Mouse (Mus musculus): ENCODE data around the gene Ppp1r8. TPM values are rescaled to one million over a fixed set of nuclear protein-coding genes. Genes with fewer than 3 reads are reported as not detected.
"Not testable (repeated sequence)": the region's sequence is repeated elsewhere in the genome, so short reads cannot be mapped to it uniquely, and the experiment has no call there.

Ppp1r8 gene
- polyA plus RNA-seq, 1 experiment from 2014 or later: 42.9 TPM

GRCm38 (mm10) chr4:132802171-132802637, 40.8 kb downstream of the Ppp1r8 start:
- Histone ChIP-seq H3K4me1 (ENCODE audit: control insufficient read depth, insufficient read depth, low read length) (peaks cover 3% of the 10 kb centered on the region), H3K9me3 (replicated peaks; ENCODE audit: control insufficient read depth, low read length) (no peaks in the 10 kb centered on the region), H3K9ac (ENCODE audit: low read length) (peak overlapping the region; percentile 43; the same call in 1 of the 2 replicates), H3K27ac (ENCODE audit: low read length) (peak overlapping the region; percentile 78), H3K27me3 (ENCODE audit: control insufficient read depth, insufficient read depth, low read length) (no peaks in the 10 kb centered on the region), H3K36me3 (ENCODE audit: control insufficient read depth, insufficient read depth) (no peaks in the 10 kb centered on the region), H3K4me2 (ENCODE audit: low read depth, low read length) (peak overlapping the region; percentile 48), H3K4me3 (ENCODE audit: low read length) (no peak overlapping the region)
- ATAC-seq (replicated peaks; ENCODE audit: extremely low read depth, insufficient read depth, low FRiP score): no peak
- 59% methylated on average over 16 of the region's 16 CpGs for WGBS

- no peaks in the 10 kb centered on the region for H3K36me3 ChIP-seq (ENCODE audit: control insufficient read depth, insufficient read depth)
- 80% methylated on average over 18 of the region's 18 CpGs for WGBS
- no peaks in the 10 kb centered on the region for H3K27me3 ChIP-seq (ENCODE audit: control insufficient read depth, insufficient read depth, low read length)
- H3K9ac ChIP-seq (ENCODE audit: low read length): no peak overlapping the region; the same call in 1 of the 2 replicates
- ATAC-seq (replicated peaks; ENCODE audit: extremely low read depth, insufficient read depth, low FRiP score): no peak
- H3K4me3 ChIP-seq (ENCODE audit: low read length): no peak overlapping the region
- peaks cover 3% of the 10 kb centered on the region for H3K4me1 ChIP-seq (ENCODE audit: control insufficient read depth, insufficient read depth, low read length)
- no peaks in the 10 kb centered on the region for H3K9me3 ChIP-seq (replicated peaks; ENCODE audit: control insufficient read depth, low read length)
- peak overlapping the region; percentile 48 for H3K4me2 ChIP-seq (ENCODE audit: low read depth, low read length)
- H3K27ac ChIP-seq (ENCODE audit: low read length): peak overlapping the region; percentile 78
Observed at GRCm38 (mm10) chr4:132801176-132802077, 41.5 kb downstream of the Ppp1r8 start.

- 80% methylated on average over 4 of the region's 4 CpGs for WGBS
- no peak for ATAC-seq (replicated peaks; ENCODE audit: extremely low read depth, insufficient read depth, low FRiP score)
- Histone ChIP-seq H3K27me3 (ENCODE audit: control insufficient read depth, insufficient read depth, low read length) (peaks cover 2% of the 10 kb centered on the region), H3K4me2 (ENCODE audit: low read depth, low read length) (no peak overlapping the region), H3K9me3 (replicated peaks; ENCODE audit: control insufficient read depth, low read length) (no peaks in the 10 kb centered on the region), H3K27ac (ENCODE audit: low read length) (no peak overlapping the region), H3K4me3 (ENCODE audit: low read length) (no peak overlapping the region), H3K4me1 (ENCODE audit: control insufficient read depth, insufficient read depth, low read length) (no peaks in the 10 kb centered on the region; the same call in 1 of the 2 replicates), H3K36me3 (ENCODE audit: control insufficient read depth, insufficient read depth) (no peaks in the 10 kb centered on the region), H3K9ac (ENCODE audit: low read length) (no peak overlapping the region)
Observed at GRCm38 (mm10) chr4:132799845-132800244, 43.1 kb downstream of the Ppp1r8 start.

- H3K27ac ChIP-seq (ENCODE audit: low read length); H3K9me3 ChIP-seq (replicated peaks; ENCODE audit: control insufficient read depth, low read length): not testable (repeated sequence)
- WGBS: 82% methylated on average over 3 of the region's 3 CpGs
Observed at GRCm38 (mm10) chr4:132798666-132799065, 44.3 kb downstream of the Ppp1r8 start.

GRCm38 (mm10) chr4:132798028-132798427, 44.9 kb downstream of the Ppp1r8 start:
- no peak for ATAC-seq (replicated peaks; ENCODE audit: extremely low read depth, insufficient read depth, low FRiP score)
- H3K36me3 ChIP-seq (ENCODE audit: control insufficient read depth, insufficient read depth): no peaks in the 10 kb centered on the region
- H3K4me3 ChIP-seq (ENCODE audit: low read length): no peak overlapping the region
- H3K9me3 ChIP-seq (replicated peaks; ENCODE audit: control insufficient read depth, low read length): no peaks in the 10 kb centered on the region
- H3K4me1 ChIP-seq (ENCODE audit: control insufficient read depth, insufficient read depth, low read length): no peaks in the 10 kb centered on the region; the same call in 1 of the 2 replicates
- peaks cover 6% of the 10 kb centered on the region for H3K27me3 ChIP-seq (ENCODE audit: control insufficient read depth, insufficient read depth, low read length)
- no peak overlapping the region for H3K27ac ChIP-seq (ENCODE audit: low read length)
- no peak overlapping the region for H3K9ac ChIP-seq (ENCODE audit: low read length)
- H3K4me2 ChIP-seq (ENCODE audit: low read depth, low read length): no peak overlapping the region
- WGBS: 63% methylated on average over 4 of the region's 4 CpGs

More at GRCm38 (mm10) chr4:132798666-132799065, 44.3 kb downstream of the Ppp1r8 start:
- H3K27me3 ChIP-seq (ENCODE audit: control insufficient read depth, insufficient read depth, low read length); ATAC-seq (replicated peaks; ENCODE audit: extremely low read depth, insufficient read depth, low FRiP score); H3K36me3 ChIP-seq (ENCODE audit: control insufficient read depth, insufficient read depth); H3K4me3 ChIP-seq (ENCODE audit: low read length); H3K4me1 ChIP-seq (ENCODE audit: control insufficient read depth, insufficient read depth, low read length); H3K4me2 ChIP-seq (ENCODE audit: low read depth, low read length); H3K9ac ChIP-seq (ENCODE audit: low read length): not testable (repeated sequence)

- Histone ChIP-seq H3K36me3 (ENCODE audit: control insufficient read depth, insufficient read depth) (no peaks in the 10 kb centered on the region), H3K9me3 (replicated peaks; ENCODE audit: control insufficient read depth, low read length) (no peaks in the 10 kb centered on the region), H3K4me2 (ENCODE audit: low read depth, low read length) (no peak overlapping the region), H3K4me3 (ENCODE audit: low read length) (no peak overlapping the region), H3K9ac (ENCODE audit: low read length) (no peak overlapping the region), H3K4me1 (ENCODE audit: control insufficient read depth, insufficient read depth, low read length) (no peaks in the 10 kb centered on the region; the same call in 1 of the 2 replicates), H3K27me3 (ENCODE audit: control insufficient read depth, insufficient read depth, low read length) (peaks cover 6% of the 10 kb centered on the region), H3K27ac (ENCODE audit: low read length) (no peak overlapping the region)
- ATAC-seq (replicated peaks; ENCODE audit: extremely low read depth, insufficient read depth, low FRiP score): no peak
- WGBS: 68% methylated on average over 1 of the region's 1 CpGs
Observed at GRCm38 (mm10) chr4:132797461-132797860, 45.5 kb downstream of the Ppp1r8 start.

- peak within 1 kb of the TSS; percentile 49 for H3K4me3 ChIP-seq (ENCODE audit: low read length)
- H3K4me2 ChIP-seq (ENCODE audit: low read depth, low read length): peak within 1 kb of the TSS; percentile 58
- peak; percentile 52; the same call in 1 of the 2 replicates for ATAC-seq (replicated peaks; ENCODE audit: extremely low read depth, insufficient read depth, low FRiP score)
- no peaks in the 10 kb centered on the region for H3K9me3 ChIP-seq (replicated peaks; ENCODE audit: control insufficient read depth, low read length)
- no peaks in the 10 kb centered on the region; the same call in 1 of the 2 replicates for H3K4me1 ChIP-seq (ENCODE audit: control insufficient read depth, insufficient read depth, low read length)
- 1% methylated on average over 21 of the region's 21 CpGs for WGBS
- no peak within 1 kb of the TSS for H3K27ac ChIP-seq (ENCODE audit: low read length)
- H3K9ac ChIP-seq (ENCODE audit: low read length): peak within 1 kb of the TSS; percentile 40; the same call in 1 of the 2 replicates
- H3K27me3 ChIP-seq (ENCODE audit: control insufficient read depth, insufficient read depth, low read length): peaks cover 6% of the 10 kb centered on the region
- no peaks in the 10 kb centered on the region for H3K36me3 ChIP-seq (ENCODE audit: control insufficient read depth, insufficient read depth)
Observed at GRCm38 (mm10) chr4:132796196-132796886, 46.6 kb downstream of the Ppp1r8 start, which contains the start of gene Themis2. Gene Themis2 (minus strand): TSS chr4:132796387.

- Histone ChIP-seq H3K27me3 (ENCODE audit: control insufficient read depth, insufficient read depth, low read length) (peaks cover 6% of the 10 kb centered on the region), H3K27ac (ENCODE audit: low read length) (no peak overlapping the region), H3K4me2 (ENCODE audit: low read depth, low read length) (no peak overlapping the region), H3K4me3 (ENCODE audit: low read length) (0 out of 2 replicates have a peak overlapping the region, but pooled peaks have one; percentile 8), H3K36me3 (ENCODE audit: control insufficient read depth, insufficient read depth) (no peaks in the 10 kb centered on the region), H3K4me1 (ENCODE audit: control insufficient read depth, insufficient read depth, low read length) (no peaks in the 10 kb centered on the region; the same call in 1 of the 2 replicates), H3K9ac (ENCODE audit: low read length) (no peak overlapping the region), H3K9me3 (replicated peaks; ENCODE audit: control insufficient read depth, low read length) (no peaks in the 10 kb centered on the region)
- WGBS: 49% methylated on average over 7 of the region's 7 CpGs
- no peak for ATAC-seq (replicated peaks; ENCODE audit: extremely low read depth, insufficient read depth, low FRiP score)
Observed at GRCm38 (mm10) chr4:132795171-132795570, 47.8 kb downstream of the Ppp1r8 start.
